Mouse (Mus musculus): ENCODE measurements around the gene Smad6.

GRCm38 (mm10) chr9:64016092-64016491 lies 5.8 kb downstream of the Smad6 start:
- no peak for TF ChIP-seq CTCF (IDR thresholded peaks at IDR 0.05; ENCODE audit: control insufficient read depth, insufficient read depth, insufficient replicate concordance, low read depth, low read length)
- no peak for TF ChIP-seq POLR2A (IDR thresholded peaks at IDR 0.05; ENCODE audit: control insufficient read depth, low read depth, low read length)

All from testis, adult 2 months (tissue).